Mouse (Mus musculus): ENCODE data around the gene Rsu1. TPM values are rescaled to one million over a fixed set of nuclear protein-coding genes. Genes with fewer than 3 reads are reported as not detected.
"Not testable (repeated sequence)": the region's sequence is repeated elsewhere in the genome, so short reads cannot be mapped to it uniquely, and the experiment has no call there.

Rsu1 gene
- total RNA-seq, 4 experiments from 2014 or later, result 29.8 to 42.3 (median 32.0) TPM

- no peak for DNase-seq (ENCODE audit: low spot score in 2 of 2)
Measured at GRCm38 (mm10) chr2:13226031-13226430, 45.2 kb downstream of the Rsu1 start.

GRCm38 (mm10) chr2:13224546-13224945 is 46.7 kb downstream of the Rsu1 start:
- DNase-seq (ENCODE audit: low spot score in 2 of 2), result no peak

DNA sequence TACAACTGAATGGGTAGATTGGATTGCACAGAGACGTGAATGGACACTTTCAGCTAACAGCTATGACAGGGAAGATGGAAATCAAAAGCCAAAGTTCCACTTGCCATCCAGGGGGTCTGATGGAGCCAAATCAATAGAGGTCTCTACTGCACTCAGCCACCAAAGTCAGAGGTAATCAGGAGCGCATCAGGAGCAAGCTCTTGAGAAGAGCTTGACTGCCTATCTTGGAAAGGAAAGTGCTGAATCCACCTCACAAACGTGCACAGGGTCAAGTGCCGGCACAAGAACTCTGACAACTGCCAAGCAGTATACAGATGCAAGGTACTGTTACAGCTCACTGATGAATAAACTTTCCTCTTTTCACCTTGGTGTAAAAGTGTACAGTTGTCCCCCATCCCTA is 47.8 kb downstream of the Rsu1 start:
- DNase-seq (ENCODE audit: low spot score in 2 of 2), result no peak

- DNase-seq (ENCODE audit: low spot score in 2 of 2), result no peak
Measured at GRCm38 (mm10) chr2:13220141-13220540, 51.1 kb downstream of the Rsu1 start.

DNA sequence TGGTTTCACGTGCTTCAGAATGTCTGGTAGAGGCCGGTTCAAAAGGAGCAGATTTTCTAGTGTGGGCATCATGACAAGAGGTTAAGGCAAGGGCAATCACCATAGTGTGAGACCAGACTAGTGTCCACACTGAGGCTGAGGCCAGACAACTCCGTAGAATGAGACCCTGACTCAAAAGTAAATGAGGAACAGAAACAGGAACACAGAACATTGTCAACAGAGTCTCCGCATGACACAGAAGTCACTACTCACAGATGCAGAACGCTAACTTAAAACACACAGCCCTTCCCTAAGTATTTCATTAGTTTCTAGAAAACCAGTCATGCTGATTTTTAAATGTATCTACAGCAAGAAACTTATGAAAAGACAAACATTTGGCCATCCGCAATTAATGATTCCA is 53.1 kb downstream of the Rsu1 start:
- DNase-seq (ENCODE audit: low spot score in 2 of 2), result no peak

- no peak for DNase-seq (ENCODE audit: low spot score in 2 of 2)
Measured at GRCm38 (mm10) chr2:13206825-13207224, 64.4 kb downstream of the Rsu1 start.

DNA sequence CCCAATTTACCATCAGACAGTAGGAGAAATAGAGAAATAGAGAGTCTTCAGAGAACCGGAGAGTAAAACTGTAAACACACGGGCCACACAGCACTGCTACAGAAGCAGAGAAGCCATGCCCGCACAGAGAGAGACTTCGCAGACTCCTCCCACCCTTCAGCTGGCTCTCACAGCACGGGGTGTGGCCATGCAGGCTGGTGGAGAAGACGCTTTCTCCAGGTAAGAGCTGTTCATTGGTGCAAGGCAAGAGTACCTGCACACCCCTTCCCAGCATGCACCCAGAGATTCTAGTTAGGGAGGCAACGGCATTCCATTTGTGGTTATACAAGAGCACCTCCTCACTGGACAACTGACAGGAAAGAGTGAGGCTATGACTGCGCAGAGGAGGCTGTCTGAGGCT is 64.8 kb downstream of the Rsu1 start:
- DNase-seq (ENCODE audit: low spot score in 2 of 2), result no peak

GRCm38 (mm10) chr2:13202805-13203475 is 68.3 kb downstream of the Rsu1 start:
- no peak for DNase-seq (ENCODE audit: low spot score in 2 of 2)

DNA sequence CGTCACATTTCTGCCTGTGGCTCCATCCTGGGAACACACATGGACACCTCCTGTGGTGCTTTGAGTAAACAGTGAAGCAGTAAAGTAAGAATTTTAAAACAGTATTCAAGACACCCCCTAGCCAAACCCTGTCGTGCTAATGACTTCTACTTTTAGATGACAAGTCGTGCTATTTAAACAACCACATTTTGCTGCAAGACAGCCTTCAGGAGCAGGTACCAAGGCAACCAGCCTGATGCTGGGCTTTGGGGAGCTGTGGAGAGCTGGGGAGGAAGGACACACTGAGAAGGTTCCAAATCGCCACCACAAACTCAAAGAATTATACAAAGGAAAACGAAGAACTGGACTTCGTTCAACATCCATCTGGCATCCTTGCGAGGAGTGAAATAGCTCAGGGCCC is 71.5 kb downstream of the Rsu1 start:
- peak in 1 of 2 experiments; percentile 45 for DNase-seq (ENCODE audit: low spot score in 2 of 2)

- DNase-seq (ENCODE audit: low spot score in 2 of 2), result no peak
Measured at GRCm38 (mm10) chr2:13199033-13199432, 72.2 kb downstream of the Rsu1 start.

DNA sequence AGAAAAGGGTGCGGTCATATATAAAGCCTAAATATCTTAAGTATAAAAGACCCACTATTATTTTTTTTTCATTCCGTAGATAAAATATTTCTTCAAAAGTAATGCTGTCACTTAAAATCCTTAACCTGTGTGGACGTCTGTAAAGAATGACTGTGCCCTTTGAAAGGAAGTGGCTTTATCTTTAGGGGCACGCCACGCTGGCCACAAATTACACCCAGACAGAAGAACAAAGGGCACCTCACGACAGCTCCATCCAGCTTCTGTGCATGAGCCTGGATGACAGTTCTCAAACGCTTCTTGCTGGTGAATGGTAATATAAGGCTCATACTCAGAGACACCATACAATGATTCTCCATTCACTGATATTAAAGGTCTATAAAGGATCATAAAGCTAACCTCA is 75.7 kb downstream of the Rsu1 start:
- no peak for DNase-seq (ENCODE audit: low spot score in 2 of 2)

- DNase-seq (ENCODE audit: low spot score in 2 of 2), result no peak
Measured at GRCm38 (mm10) chr2:13192157-13192556, 79.1 kb downstream of the Rsu1 start.

DNA sequence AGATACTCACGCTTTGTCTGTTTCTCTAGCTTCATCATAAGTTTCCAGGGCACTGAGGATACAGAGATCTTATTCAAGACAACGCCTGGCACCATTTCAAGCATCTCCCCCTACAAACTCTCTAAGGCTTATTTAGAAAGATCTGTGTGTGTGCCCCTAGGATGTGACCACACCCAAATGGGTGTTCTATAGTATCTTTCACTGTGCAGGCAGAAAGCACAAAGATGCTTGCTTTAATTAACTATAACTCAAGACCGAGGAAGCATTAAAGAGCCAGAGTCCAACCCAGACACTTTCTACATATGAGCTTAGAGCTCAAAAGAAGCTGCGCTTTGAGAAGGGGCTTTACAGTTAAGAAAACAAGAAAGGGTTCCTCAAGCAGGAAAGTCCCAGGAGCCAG is 80.4 kb downstream of the Rsu1 start:
- no peak for DNase-seq (ENCODE audit: low spot score in 2 of 2)

- DNase-seq (ENCODE audit: low spot score in 2 of 2), result peak in 1 of 2 experiments; percentile 56
Measured at GRCm38 (mm10) chr2:13188831-13189495, 82.3 kb downstream of the Rsu1 start.

DNA sequence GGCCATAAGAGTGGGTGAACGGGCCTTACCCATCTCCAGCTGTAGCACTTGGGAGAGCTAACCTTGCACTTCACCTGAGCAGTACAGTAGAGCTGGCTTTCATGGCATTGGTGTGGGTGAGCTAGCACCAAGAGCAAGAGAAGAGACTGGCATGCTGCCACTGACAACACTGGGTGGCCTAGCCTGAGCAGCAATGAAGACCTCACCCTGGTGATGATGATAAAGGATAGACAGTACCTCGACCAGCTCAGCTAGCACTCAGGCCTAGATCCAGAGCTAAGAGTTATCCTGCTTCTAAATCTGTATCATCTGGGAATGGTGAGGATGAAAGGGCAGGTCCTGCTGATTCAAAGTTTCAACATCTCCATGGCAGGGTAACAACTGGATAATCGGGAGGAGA is 88.1 kb downstream of the Rsu1 start:
- no peak for DNase-seq (ENCODE audit: low spot score in 2 of 2)

- DNase-seq (ENCODE audit: low spot score in 2 of 2), result not testable (repeated sequence)
Measured at GRCm38 (mm10) chr2:13181899-13182298, 89.3 kb downstream of the Rsu1 start.

DNA sequence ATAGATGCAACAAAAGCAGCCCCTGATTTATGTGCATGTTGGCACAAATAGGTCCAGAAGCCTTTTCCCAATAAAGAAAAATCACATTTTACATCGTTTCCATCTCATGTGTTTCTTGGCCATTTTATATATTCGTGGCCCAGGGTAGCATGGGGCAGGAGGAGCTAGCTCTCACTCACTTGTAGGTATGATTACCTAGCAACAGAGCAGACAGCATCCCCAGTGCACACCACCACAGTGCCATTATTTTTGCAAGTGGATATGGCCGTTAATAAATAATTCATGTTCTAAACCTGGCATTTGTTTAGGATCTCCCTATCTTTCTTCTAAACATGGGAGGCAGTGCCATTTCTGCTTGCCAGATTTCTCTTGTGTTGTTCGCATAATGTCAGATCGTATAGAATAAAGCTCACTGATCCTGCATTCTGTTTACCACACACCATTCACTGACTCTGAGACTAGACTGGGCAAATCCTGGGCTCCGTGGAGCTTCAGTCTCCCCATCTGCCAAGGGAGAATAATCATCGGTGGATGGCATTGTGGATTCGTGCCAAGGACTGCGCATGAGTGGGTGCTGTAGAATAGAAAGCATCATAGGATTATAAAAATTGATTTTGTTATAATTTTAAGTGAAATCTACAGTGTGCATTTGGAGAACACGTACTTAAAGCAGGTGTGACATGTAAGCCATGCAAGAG is 93.4 kb downstream of the Rsu1 start:
- peak in 1 of 2 experiments; percentile 50 for DNase-seq (ENCODE audit: low spot score in 2 of 2)

GRCm38 (mm10) chr2:13176304-13176620 is 95.0 kb downstream of the Rsu1 start:
- no peak for DNase-seq (ENCODE audit: low spot score in 2 of 2)

GRCm38 (mm10) chr2:13175536-13176303 is 95.5 kb downstream of the Rsu1 start:
- no peak for DNase-seq (ENCODE audit: low spot score in 2 of 2)

- DNase-seq (ENCODE audit: low spot score in 2 of 2), result no peak
Measured at GRCm38 (mm10) chr2:13174461-13174860, 96.8 kb downstream of the Rsu1 start.

DNA sequence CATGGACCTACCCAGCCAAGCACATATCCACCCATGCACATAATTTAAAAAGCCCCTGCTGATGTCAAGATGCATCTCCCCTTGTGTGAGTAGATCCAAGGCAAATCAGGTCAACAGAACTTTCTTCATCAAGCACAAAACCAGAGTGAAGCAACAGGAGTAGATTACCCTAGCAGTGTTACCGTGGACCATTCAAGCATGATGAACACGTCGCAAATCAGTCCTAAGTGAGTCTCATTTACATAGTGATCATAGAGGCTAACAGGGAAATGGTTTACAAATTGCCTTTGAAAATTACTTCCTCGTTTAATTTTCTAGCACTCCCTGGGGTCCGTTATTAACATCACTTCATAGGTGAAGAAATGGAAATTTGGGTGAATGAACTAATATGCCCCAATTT is 100.6 kb downstream of the Rsu1 start:
- DNase-seq (ENCODE audit: low spot score in 2 of 2), result no peak

DNA sequence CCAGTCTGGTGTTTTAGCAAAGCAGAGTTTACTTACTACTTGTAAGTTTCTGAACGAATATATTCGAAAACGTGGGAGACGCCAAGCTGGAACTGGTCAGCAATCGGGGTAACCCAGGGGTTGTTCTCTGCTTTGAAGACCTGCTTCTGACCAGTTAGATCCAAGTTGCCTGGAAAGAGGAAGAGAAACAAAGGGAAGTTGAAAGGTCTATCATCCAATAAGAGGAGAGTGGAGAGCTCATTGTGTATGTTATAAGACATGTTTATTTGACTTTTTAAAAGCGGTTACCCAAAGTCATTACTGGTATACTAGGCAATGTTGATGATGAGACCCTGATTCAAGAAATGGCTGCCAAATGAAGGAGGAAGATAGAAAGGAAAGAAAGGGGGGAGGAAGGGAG is 101.3 kb downstream of the Rsu1 start:
- DNase-seq (ENCODE audit: low spot score in 2 of 2), result no peak

Data from left cerebral cortex, adult 8-10 months (tissue).